Mouse (Mus musculus): ENCODE data around the gene Elmo1.

- TF ChIP-seq CTCF (conservative IDR thresholded peaks at IDR 0.05 in 1 of 2, IDR thresholded peaks at IDR 0.05 in 1 of 2; ENCODE audit: low read depth in 2 of 2, low read length in 2 of 2) (no peak), TBP (conservative IDR thresholded peaks at IDR 0.05; ENCODE audit: low read depth, low read length) (no peak), POLR2AphosphoS2 (IDR thresholded peaks at IDR 0.05; ENCODE audit: low read depth, low read length) (no peak), MXI1 (IDR thresholded peaks at IDR 0.05; ENCODE audit: low read depth, low read length) (no peak)
These were observed 209.7 kb downstream of the Elmo1 start for GRCm38 (mm10) chr13:20300052-20300564.
